Mouse (Mus musculus) brain, embryonic 18.5 days (tissue): ENCODE measurements around the gene Nfya.

Experiments
- DNase-seq: peaks from one replicate; pipeline ENCODE4 v3.0.0-alpha.2; 2012; ENCODE audit warnings: low read depth, low spot score

The Nfya gene

DNA sequence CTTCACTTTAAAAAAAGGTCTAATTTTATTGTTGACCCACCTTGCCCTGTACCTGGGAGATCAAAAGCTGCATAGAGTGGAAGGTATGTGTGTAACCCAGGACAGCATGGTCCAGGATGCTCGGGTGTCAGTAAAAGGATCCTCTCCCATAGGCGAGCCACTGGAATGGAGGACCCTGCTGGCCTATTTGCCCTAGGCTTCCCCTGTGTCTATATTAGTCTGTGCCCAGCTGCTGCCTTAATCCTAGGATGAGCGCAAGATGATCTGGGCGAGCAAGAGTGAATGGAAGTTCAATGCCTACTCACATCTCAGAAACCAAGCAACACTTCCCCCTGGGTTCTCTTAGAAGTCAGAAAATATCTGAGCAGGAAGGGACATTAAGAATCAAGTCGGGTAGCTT is 21.3 kb upstream of the Nfya start:
- no peak for DNase-seq

GRCm38 (mm10) chr17:48430394-48430793 is 20.7 kb upstream of the Nfya start:
- no peak for DNase-seq

GRCm38 (mm10) chr17:48427852-48428530 is 18.3 kb upstream of the Nfya start:
- no peak for DNase-seq

DNA sequence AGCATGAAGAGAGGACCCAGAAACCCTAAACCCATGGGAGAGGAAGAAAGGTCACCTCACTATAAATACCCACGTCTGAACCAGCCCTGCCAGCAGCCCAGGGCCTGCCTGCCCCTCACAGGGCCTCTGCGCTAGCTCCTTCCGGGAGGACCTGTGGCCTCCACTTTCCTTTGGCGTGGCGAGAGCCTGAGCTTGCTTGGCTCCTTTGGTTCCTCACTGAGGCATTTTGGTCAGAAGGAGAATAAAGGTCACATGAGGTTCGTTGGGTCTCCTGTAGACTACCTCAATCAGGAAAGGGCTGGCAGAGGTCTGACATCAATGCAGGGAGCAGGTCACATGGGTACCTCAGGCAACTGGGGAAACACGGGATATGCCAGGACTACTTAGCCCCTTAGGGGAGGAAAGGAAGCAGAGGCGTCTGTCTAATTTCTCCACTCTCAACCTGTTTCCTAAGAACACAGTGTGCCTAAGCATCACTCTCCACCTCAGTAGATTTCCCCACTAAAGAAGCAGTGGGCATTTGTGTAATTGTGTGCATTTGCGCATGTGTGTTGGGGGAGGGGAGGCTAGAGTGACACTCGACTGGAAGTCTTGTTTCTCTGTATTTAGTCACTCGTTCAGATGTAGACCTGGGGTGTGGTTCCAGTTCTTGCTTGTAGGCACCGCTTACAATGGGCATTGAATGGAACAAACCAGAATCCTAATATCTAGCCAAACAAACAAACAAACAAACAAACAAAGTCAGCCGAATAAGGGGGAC is 17.5 kb upstream of the Nfya start:
- no peak for DNase-seq

DNA sequence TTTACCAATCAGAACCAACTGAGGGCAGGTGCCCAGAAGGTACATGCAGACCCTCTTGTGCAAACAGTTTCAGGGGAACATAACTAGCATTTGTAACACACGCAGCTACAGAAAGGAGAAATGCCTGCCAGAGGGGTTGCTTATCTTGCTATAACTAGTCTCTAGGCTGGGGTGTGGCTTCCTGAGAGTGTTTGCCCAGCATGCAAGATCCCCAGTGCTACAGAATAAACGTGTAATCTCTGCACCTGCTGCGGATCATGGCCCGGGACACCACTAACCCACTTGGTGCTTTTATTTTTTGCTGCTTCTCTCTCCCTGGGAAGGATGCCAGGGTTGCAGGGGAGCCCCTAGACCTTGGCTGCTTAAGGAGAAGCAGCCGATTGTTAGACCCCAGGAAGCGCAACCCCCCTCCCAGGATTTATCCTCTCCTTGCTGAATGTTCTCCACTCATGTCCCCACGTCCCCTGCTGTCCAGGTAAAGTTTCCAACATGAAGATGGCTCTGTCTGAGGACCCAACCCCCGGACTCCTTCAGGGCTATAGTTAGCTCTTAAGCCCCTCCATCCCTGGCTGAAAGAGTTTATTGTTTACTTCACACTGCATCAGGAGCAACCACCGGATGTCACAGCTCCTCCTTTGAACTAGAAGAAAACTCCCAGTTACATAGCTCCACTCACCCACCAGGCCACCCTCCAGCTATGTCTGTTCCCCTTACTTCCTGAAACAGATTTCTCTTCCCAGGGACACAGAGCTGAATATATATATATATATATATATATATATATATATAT is 16.3 kb upstream of the Nfya start:
- DNase-seq, result no peak

DNA sequence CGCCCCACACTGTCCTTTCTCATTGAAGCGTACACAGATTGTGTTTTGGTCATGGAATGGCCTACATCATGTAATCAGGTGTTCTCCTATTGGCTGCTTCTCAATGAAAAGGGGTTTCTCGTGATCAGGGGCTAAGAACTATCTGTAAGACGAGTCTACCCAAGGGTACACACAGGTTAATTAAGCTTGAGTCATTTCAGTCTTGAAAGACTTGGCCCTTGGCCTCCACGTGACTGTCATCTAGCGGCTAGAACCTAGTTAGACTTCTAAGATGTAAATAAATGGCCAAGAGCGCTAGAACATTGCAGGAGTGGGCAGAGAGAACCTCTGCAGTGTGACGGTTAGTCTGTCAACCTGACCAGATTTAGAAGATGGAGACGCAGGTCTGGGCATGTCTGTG is 14.5 kb upstream of the Nfya start:
- no peak for DNase-seq

DNA sequence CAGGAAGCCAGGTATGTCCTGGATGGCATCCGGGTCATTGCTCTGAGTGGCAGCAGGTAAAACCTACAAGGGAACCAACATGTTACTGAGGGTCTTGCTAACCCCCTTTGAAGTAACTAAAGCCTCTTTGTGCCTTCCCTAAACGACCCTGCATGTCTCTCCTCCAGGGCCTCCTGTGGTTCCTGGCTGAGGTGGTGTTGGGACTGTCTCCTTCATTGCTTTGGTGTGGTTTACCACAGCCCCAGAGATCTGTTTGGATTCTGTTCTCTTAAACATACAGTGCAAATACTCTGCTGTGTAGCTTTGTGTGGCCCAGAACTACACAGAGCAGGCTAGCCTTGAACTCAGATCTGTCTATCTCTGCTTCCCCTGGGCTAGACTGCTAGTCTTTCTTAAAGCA is 9.9 kb upstream of the Nfya start:
- no peak for DNase-seq

- no peak for DNase-seq
Measured at GRCm38 (mm10) chr17:48418781-48419180, 9.1 kb upstream of the Nfya start.

GRCm38 (mm10) chr17:48418174-48418573 is 8.5 kb upstream of the Nfya start:
- no peak for DNase-seq

DNA sequence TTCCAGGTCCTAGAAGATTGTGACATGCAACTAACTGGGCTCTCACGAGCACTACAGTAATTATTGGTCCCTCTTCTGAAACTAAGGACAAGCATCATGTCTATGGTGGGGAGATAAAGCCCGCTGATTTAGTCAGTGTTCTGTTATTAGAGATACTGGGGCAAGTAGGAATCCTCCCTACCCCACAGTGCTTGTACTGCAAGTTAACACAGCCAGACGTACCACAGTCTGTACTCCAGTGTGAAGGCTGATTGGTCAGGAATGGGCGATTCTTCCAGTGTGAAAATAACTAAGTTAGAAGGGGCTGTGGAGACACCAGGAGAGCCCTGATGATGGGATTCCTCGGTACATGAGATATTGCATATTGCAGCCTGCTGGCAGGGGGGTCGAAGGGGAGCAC is 7.8 kb upstream of the Nfya start:
- DNase-seq, result no peak

GRCm38 (mm10) chr17:48416425-48417195 is 6.9 kb upstream of the Nfya start:
- DNase-seq, result no peak

DNA sequence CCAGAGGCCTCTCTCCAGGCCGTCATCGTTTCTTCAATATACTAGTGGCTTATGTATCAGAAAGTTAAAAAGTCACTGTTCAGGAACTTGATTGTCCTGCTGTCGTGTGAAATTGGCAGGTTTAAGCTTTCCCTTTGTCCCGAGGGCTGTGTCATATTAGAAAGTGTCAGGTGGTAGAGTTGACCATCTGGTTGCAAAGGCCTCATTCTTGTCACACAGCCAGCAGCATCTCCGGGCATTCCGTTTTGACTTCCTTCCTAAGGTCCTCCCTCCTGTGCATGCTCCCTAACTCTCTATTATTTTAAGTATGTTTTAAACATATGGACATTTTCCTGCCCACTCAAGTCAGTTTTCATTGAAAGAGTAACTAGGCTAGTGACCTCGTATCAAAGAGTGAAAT is 6.3 kb upstream of the Nfya start:
- no peak for DNase-seq

DNA sequence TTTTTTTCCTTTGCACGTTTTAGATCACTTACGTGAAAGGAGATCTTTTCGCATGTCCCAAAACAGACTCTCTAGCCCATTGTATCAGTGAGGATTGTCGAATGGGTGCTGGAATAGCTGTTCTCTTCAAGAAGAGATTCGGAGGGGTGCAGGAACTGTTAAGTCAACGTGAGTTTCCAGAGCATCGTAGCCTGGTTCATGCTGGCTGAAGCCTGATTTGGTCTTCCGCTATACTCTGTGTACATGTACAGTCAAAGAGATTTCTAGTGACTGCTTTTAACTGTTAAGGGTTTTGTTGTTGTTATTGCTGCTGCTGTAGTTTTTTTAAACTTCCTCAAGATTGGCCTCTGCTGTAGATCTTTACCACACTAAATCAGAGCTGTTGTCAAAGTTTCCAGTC is 1.5 kb upstream of the Nfya start:
- DNase-seq, result no peak

GRCm38 (mm10) chr17:48410299-48410785 is 636 bp upstream of the Nfya start:
- no peak for DNase-seq

DNA sequence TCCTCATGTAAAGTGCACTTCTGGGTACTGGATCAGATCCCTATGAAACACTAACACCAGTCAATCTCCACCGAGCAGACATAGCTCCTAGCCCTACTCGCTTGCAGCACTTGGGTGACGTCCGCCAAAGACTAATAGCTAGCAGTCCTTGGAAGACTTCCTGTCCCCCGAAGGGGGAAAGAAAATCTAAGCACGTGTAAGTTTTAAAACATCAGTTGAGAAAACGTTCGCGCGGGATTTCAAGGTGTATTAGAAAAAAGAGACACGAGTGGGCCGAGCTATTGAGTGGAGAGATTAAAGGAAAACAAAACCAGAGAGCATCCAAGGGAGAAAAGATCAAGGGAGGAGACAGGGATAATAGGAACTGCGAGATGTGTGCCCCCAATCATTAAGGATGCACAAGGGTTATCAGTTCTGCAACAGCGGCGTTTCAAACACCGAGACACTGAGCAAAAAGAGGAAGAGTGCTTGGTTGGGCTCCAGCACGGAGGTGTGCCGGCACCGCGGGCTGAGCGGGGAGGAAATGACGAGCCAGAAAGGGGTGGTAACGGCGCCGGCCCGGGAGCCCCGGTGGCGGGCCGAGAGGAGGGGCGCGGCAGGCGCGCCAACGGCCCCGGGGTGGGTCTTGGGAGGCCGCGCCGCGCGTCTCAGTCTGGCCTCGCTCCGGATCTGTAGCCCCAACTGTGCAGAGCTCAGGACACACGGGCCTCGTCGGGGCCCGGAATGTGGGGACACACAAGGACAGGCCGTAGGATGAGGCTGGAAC is 997 bp downstream of the Nfya start:
- no peak for DNase-seq

DNA sequence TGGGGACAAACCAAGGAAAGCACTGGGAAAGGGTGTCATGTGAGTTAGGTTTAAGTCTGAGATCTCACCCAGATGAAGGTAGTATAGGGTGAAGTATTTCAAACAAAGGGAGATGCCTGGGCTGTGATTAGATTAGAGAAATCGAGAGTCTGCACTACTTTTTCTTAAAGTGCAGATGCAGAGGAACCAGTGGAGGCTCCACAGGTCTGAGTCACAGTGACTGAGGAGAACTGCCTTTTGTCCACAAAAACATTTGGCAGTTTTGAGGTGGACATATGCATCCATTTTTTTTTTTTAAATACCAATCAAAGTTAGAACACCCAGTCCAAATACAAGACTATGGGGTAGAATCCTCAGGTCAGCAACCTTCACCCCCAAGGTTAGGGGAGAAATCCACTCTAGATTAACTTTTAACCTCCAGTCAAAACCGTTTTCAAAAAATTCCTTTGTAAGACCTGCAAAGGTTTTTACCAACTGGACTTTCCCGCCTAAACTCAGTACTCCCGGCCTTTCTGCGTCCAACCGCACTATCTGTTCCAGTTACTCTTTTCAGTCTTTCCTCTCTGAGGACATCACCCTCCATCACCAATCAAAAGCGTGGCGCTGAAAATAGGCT is 1.7 kb downstream of the Nfya start:
- no peak for DNase-seq

GRCm38 (mm10) chr17:48407154-48407553 is 2.6 kb downstream of the Nfya start:
- no peak for DNase-seq

- DNase-seq, result no peak
Measured at GRCm38 (mm10) chr17:48404706-48405105, 5.0 kb downstream of the Nfya start.

- no peak for DNase-seq
Measured at GRCm38 (mm10) chr17:48403848-48404247, 5.9 kb downstream of the Nfya start.

GRCm38 (mm10) chr17:48402751-48403150 is 7.0 kb downstream of the Nfya start:
- DNase-seq, result no peak
